Mouse (Mus musculus): ENCODE data around the gene Vmn2r40. TPM values are rescaled to one million over a fixed set of nuclear protein-coding genes. Genes with fewer than 3 reads are reported as not detected.
"Not testable (repeated sequence)": the region's sequence is repeated elsewhere in the genome, so short reads cannot be mapped to it uniquely, and the experiment has no call there.

The Vmn2r40 gene
- not detected in 2 replicates for total RNA-seq (2017)

DNA sequence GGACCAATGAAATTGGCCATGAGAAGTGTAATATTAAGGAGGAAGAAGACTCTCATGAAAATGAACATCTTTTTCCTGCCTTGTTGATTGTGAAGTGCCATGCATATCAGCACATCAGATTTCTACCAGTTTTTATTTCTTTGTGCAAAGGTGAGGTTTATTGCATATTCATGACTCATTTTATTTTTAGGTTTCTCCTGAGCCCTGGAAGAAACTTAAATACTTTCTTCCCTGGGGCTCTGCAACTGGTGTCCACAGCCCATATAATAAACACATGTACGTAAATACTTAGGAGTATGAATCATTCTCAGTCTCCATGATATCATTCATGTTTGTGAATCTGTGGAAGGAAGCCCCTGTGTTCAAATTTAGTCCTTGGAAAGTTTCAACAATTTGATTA, at the start of gene Vmn2r40:
Gene Vmn2r40, minus strand, starts transcription at position 101 of the 400 bp plus-strand sequence.
- ATAC-seq (ENCODE audit: extremely low read depth, insufficient number of reproducible peaks, low FRiP score, poor library complexity, severe bottlenecking), result not testable (repeated sequence)

Other genes starting within 250 kb of the Vmn2r40 start
- gene Vmn2r39, start 99.4 kb upstream of the Vmn2r40 start, total RNA-seq (2017), result not detected in 2 replicates
- not detected in 2 replicates for gene Vmn2r38, start 166.4 kb upstream of the Vmn2r40 start, total RNA-seq (2017)

Data from neutrophil, adult 5-6 weeks (primary cell).